Mouse (Mus musculus): ENCODE measurements around the gene Psd. TPM values are rescaled to one million over a fixed set of nuclear protein-coding genes. Genes with fewer than 3 reads are reported as not detected.

Psd gene
- polyA plus RNA-seq, 1 experiment from 2014 or later: 7.4 TPM

DNA sequence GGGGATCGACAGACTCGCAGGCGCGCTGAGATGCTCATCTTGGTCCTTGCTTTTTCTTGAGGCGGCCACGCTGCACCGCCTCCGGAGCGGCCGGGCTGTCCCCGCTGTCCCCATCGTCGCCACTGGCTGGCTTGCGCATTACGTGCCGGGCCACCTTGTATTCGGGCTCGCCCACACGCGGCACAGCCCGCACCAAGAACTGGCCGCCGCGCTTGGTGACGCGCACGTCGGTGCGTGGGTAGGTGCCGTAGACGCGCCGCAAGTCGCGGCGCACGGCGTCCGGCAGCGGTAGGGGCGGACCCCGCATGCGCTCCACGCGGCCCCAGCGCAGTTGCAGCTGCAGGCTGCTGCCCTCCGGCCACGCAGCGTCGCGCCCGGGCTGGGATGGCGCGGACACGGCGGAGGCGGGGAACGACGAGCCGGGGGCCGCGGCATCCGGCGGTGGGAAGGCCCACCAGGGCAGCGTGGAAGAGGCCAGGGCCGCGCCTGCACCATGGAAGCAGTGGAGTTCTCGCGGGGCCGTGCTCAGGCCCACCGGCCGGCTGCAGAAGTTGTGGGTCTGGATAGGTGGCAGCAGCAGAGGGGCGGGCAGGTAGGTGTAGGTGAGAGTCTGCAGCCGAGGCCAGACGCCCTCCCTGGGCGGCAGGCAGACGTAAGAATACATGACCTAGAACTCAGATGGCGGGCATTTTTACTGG is 22.0 kb upstream of the Psd start:
- Histone ChIP-seq H3K4me2 (ENCODE audit: low read length) (peak overlapping the region; percentile 98), H3K9ac (ENCODE audit: low read length) (peak overlapping the region; percentile 83), H3K27me3 (ENCODE audit: control insufficient read depth, insufficient read depth, low read length) (peaks cover 22% of the 10 kb centered on the region), H3K4me3 (ENCODE audit: control insufficient read depth in 1 of 2, insufficient read depth in 1 of 2, low read depth in 1 of 2, low read length in 2 of 2) (peak overlapping the region; percentile 68 to 73), H3K4me1 (ENCODE audit: control insufficient read depth in 2 of 2, insufficient read depth in 2 of 2, low read length in 2 of 2) (peaks cover 2 to 3% of the 10 kb centered on the region in 2 experiments; a peak in 1 of 4 replicates), H3K36me3 (ENCODE audit: control insufficient read depth, insufficient read depth, low read length) (no peaks in the 10 kb centered on the region), H3K9me3 (ENCODE audit: control insufficient read depth, low read length) (no peaks in the 10 kb centered on the region), H3K27ac (replicated peaks in 1 of 2; ENCODE audit: control insufficient read depth in 1 of 2, insufficient read depth in 1 of 2, low read depth in 2 of 2, low read length in 2 of 2) (peak overlapping the region; percentile 23 to 67; a peak in 2 of 4 replicates)
- under 1% methylated on average over 78 of the region's 78 CpGs for WGBS
- ATAC-seq (ENCODE audit: insufficient number of reproducible peaks, insufficient read depth, low FRiP score, low read depth): peak; percentile 43; the same call in 1 of the 2 replicates

- 32% methylated on average over 14 of the region's 14 CpGs for WGBS
- Histone ChIP-seq H3K27ac (replicated peaks in 1 of 2; ENCODE audit: control insufficient read depth in 1 of 2, insufficient read depth in 1 of 2, low read depth in 2 of 2, low read length in 2 of 2) (peak overlapping the region; percentile 23 to 67; a peak in 2 of 4 replicates), H3K9me3 (ENCODE audit: control insufficient read depth, low read length) (no peaks in the 10 kb centered on the region), H3K4me1 (ENCODE audit: control insufficient read depth in 2 of 2, insufficient read depth in 2 of 2, low read length in 2 of 2) (peaks cover 2 to 3% of the 10 kb centered on the region in 2 experiments; a peak in 1 of 4 replicates), H3K4me2 (ENCODE audit: low read length) (peak overlapping the region; percentile 98), H3K9ac (ENCODE audit: low read length) (peak overlapping the region; percentile 83), H3K27me3 (ENCODE audit: control insufficient read depth, insufficient read depth, low read length) (peaks cover 19% of the 10 kb centered on the region), H3K36me3 (ENCODE audit: control insufficient read depth, insufficient read depth, low read length) (no peaks in the 10 kb centered on the region), H3K4me3 (ENCODE audit: control insufficient read depth in 1 of 2, insufficient read depth in 1 of 2, low read depth in 1 of 2, low read length in 2 of 2) (peak overlapping the region; percentile 68 to 73)
- ATAC-seq (ENCODE audit: insufficient number of reproducible peaks, insufficient read depth, low FRiP score, low read depth): no peak
Observed at GRCm38 (mm10) chr19:46347936-46348668, 21.1 kb upstream of the Psd start.

DNA sequence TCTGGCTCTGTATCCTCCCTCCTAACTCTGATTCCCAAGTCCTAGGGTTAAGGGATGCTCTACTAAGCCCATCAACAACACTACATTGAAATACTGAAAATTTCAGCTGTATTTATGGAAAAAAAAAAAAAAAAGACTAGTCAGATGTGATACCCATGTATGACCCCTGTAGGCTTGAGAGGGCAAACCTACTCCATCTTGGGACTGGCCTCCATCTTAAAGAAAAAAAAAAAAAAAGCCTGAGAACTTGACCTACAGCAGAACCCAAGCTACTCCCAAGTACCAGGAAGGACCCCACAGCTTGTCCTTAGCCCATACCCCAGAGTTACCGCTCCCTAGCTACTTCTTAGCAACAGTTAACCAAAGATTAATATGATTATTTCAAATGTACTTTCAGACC is 20.2 kb upstream of the Psd start:
- H3K4me1 ChIP-seq (ENCODE audit: control insufficient read depth in 2 of 2, insufficient read depth in 2 of 2, low read length in 2 of 2): peaks cover 2 to 3% of the 10 kb centered on the region in 2 experiments; a peak in 1 of 4 replicates
- H3K36me3 ChIP-seq (ENCODE audit: control insufficient read depth, insufficient read depth, low read length): no peaks in the 10 kb centered on the region
- H3K9me3 ChIP-seq (ENCODE audit: control insufficient read depth, low read length): no peaks in the 10 kb centered on the region
- peaks cover 17% of the 10 kb centered on the region for H3K27me3 ChIP-seq (ENCODE audit: control insufficient read depth, insufficient read depth, low read length)
- WGBS: 100% methylated on average over 1 of the region's 1 CpGs
- no peak overlapping the region for H3K9ac ChIP-seq (ENCODE audit: low read length)
- H3K4me2 ChIP-seq (ENCODE audit: low read length): no peak overlapping the region
- no peak for ATAC-seq (ENCODE audit: insufficient number of reproducible peaks, insufficient read depth, low FRiP score, low read depth)
- no peak overlapping the region for H3K4me3 ChIP-seq (ENCODE audit: control insufficient read depth in 1 of 2, insufficient read depth in 1 of 2, low read depth in 1 of 2, low read length in 2 of 2)
- H3K27ac ChIP-seq (replicated peaks in 1 of 2; ENCODE audit: control insufficient read depth in 1 of 2, insufficient read depth in 1 of 2, low read depth in 2 of 2, low read length in 2 of 2): no peak overlapping the region

DNA sequence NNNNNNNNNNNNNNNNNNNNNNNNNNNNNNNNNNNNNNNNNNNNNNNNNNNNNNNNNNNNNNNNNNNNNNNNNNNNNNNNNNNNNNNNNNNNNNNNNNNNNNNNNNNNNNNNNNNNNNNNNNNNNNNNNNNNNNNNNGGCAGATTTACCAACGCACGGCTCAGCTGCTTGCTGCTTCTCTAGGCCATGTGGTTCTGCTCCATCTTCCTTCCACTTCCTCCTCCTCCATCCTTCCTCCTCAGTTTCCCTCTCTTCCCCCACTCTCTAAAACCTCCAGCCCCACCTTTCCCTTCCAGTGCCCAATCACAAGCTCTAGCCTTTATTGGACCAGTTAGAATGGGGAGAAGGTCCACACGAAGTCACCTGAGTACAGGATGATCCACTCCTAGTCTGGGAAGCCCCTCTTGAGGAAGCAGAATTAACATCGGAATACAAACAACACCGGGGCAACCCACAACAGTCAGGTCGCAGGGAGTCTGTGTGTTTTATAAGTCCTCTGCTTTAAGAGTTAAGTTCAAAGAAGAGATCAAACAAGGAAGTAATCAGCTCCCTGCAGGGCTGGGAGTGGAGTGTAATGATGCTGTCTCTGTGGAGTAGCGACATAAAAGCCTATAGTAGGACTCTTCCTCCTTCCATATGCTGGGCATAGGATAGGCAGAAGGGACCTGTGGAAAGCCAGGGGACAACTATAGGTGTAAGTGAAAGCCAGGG is 17.9 kb upstream of the Psd start:
- H3K4me3 ChIP-seq (ENCODE audit: control insufficient read depth in 1 of 2, insufficient read depth in 1 of 2, low read depth in 1 of 2, low read length in 2 of 2): no peak overlapping the region
- H3K9ac ChIP-seq (ENCODE audit: low read length): no peak overlapping the region
- H3K4me2 ChIP-seq (ENCODE audit: low read length): no peak overlapping the region
- peaks cover 2 to 3% of the 10 kb centered on the region in 2 experiments; a peak in 2 of 4 replicates for H3K4me1 ChIP-seq (ENCODE audit: control insufficient read depth in 2 of 2, insufficient read depth in 2 of 2, low read length in 2 of 2)
- no peaks in the 10 kb centered on the region for H3K36me3 ChIP-seq (ENCODE audit: control insufficient read depth, insufficient read depth, low read length)
- no peak for ATAC-seq (ENCODE audit: insufficient number of reproducible peaks, insufficient read depth, low FRiP score, low read depth)
- H3K27ac ChIP-seq (replicated peaks in 1 of 2; ENCODE audit: control insufficient read depth in 1 of 2, insufficient read depth in 1 of 2, low read depth in 2 of 2, low read length in 2 of 2): no peak overlapping the region
- 21% methylated on average over 7 of the region's 7 CpGs for WGBS
- H3K27me3 ChIP-seq (ENCODE audit: control insufficient read depth, insufficient read depth, low read length): peaks cover 12% of the 10 kb centered on the region
- H3K9me3 ChIP-seq (ENCODE audit: control insufficient read depth, low read length): no peaks in the 10 kb centered on the region

GRCm38 (mm10) chr19:46339287-46339971 is 12.5 kb upstream of the Psd start:
- Histone ChIP-seq H3K4me1 (ENCODE audit: control insufficient read depth in 2 of 2, insufficient read depth in 2 of 2, low read length in 2 of 2) (peaks cover 5 to 12% of the 10 kb centered on the region in 2 experiments), H3K27ac (replicated peaks in 1 of 2; ENCODE audit: control insufficient read depth in 1 of 2, insufficient read depth in 1 of 2, low read depth in 2 of 2, low read length in 2 of 2) (peak overlapping the region in 1 of 2 experiments; percentile 31; a peak in 1 of 4 replicates), H3K4me2 (ENCODE audit: low read length) (peak overlapping the region; percentile 61), H3K27me3 (ENCODE audit: control insufficient read depth, insufficient read depth, low read length) (peaks cover 4% of the 10 kb centered on the region; the same call in 1 of the 2 replicates), H3K4me3 (ENCODE audit: control insufficient read depth in 1 of 2, insufficient read depth in 1 of 2, low read depth in 1 of 2, low read length in 2 of 2) (0 out of 4 replicates have a peak overlapping the region, but pooled peaks of 1 of the 2 experiments have one; percentile 66), H3K36me3 (ENCODE audit: control insufficient read depth, insufficient read depth, low read length) (no peaks in the 10 kb centered on the region), H3K9ac (ENCODE audit: low read length) (0 out of 2 replicates have a peak overlapping the region, but pooled peaks have one; percentile 41), H3K9me3 (ENCODE audit: control insufficient read depth, low read length) (no peaks in the 10 kb centered on the region)
- 66% methylated on average over 7 of the region's 7 CpGs for WGBS
- no peak for ATAC-seq (ENCODE audit: insufficient number of reproducible peaks, insufficient read depth, low FRiP score, low read depth)

- Histone ChIP-seq H3K4me1 (ENCODE audit: control insufficient read depth in 2 of 2, insufficient read depth in 2 of 2, low read length in 2 of 2) (peaks cover 5 to 12% of the 10 kb centered on the region in 2 experiments), H3K4me3 (ENCODE audit: control insufficient read depth in 1 of 2, insufficient read depth in 1 of 2, low read depth in 1 of 2, low read length in 2 of 2) (peak overlapping the region; percentile 18 to 66; a peak in 3 of 4 replicates), H3K36me3 (ENCODE audit: control insufficient read depth, insufficient read depth, low read length) (no peaks in the 10 kb centered on the region), H3K4me2 (ENCODE audit: low read length) (peak overlapping the region; percentile 61), H3K9ac (ENCODE audit: low read length) (peak overlapping the region; percentile 41), H3K27ac (replicated peaks in 1 of 2; ENCODE audit: control insufficient read depth in 1 of 2, insufficient read depth in 1 of 2, low read depth in 2 of 2, low read length in 2 of 2) (peak overlapping the region in 1 of 2 experiments; percentile 31; a peak in 1 of 4 replicates), H3K27me3 (ENCODE audit: control insufficient read depth, insufficient read depth, low read length) (no peaks in the 10 kb centered on the region), H3K9me3 (ENCODE audit: control insufficient read depth, low read length) (no peaks in the 10 kb centered on the region)
- ATAC-seq (ENCODE audit: insufficient number of reproducible peaks, insufficient read depth, low FRiP score, low read depth): no peak
- WGBS: 51% methylated on average over 6 of the region's 6 CpGs
Observed at GRCm38 (mm10) chr19:46338942-46339286, 12.0 kb upstream of the Psd start.
